Mouse (Mus musculus) CH12.LX (cell line): ENCODE results near the gene Pmm2. TPM values are rescaled to one million over a fixed set of nuclear protein-coding genes. Genes with fewer than 3 reads are reported as not detected.

Experiments
- DNase-seq: peaks from one replicate; pipeline ENCODE4 v3.0.0-alpha.2; 2013; ENCODE audit errors: extremely low read depth
- H3K27ac ChIP-seq: 2 replicates; pipeline ENCODE4 v1.5.1; 2012; ENCODE audit warnings: low read depth, mild to moderate bottlenecking, control low read depth, moderate library complexity; ENCODE audit not compliant: insufficient read depth
- H3K27me3 ChIP-seq: replicated peaks from 2 replicates; pipeline ENCODE3; 2012; ENCODE audit warnings: inconsistent platforms
- H3K36me3 ChIP-seq, 2 experiments: replicated peaks in 1 of 2; 2 replicates each; pipeline versions ENCODE3 to v1.6.1; 2012; ENCODE audit warnings: inconsistent platforms in 1 of 2, low read length in 1 of 2, mild to moderate bottlenecking in 1 of 2, mixed read lengths in 1 of 2, moderate library complexity in 1 of 2; ENCODE audit not compliant: control insufficient read depth in 1 of 2, insufficient read depth in 1 of 2
- H3K4me1 ChIP-seq, 2 experiments: 2 replicates each; pipeline ENCODE4 v1.6.1; 2012; ENCODE audit warnings: inconsistent platforms in 1 of 2, moderate library complexity in 1 of 2; ENCODE audit not compliant: insufficient read depth in 2 of 2, control insufficient read depth in 1 of 2
- H3K4me2 ChIP-seq: 2 replicates; pipeline ENCODE4 v1.6.1; 2012; ENCODE audit warnings: low read depth, mild to moderate bottlenecking, control low read depth; ENCODE audit not compliant: poor library complexity, insufficient read depth, severe bottlenecking
- H3K4me3 ChIP-seq, 3 experiments: fragments of 150-350 bp in 1 of 3; sonication (generic) in 1 of 3; replicated peaks in 1 of 3; 2 replicates each; pipeline versions ENCODE3 to v1.5.1; 2011 to 2012; ENCODE audit warnings: low read depth in 2 of 3, low read length in 2 of 3, mild to moderate bottlenecking in 2 of 3, moderate library complexity in 2 of 3, control low read depth in 1 of 3, improper control_type of control experiment in 1 of 3, inconsistent platforms in 1 of 3, mixed read lengths in 1 of 3; ENCODE audit not compliant: poor library complexity in 1 of 3
- H3K79me2 ChIP-seq: replicated peaks from 2 replicates; pipeline ENCODE4 v1.6.1; 2012; ENCODE audit warnings: mild to moderate bottlenecking, moderate library complexity; ENCODE audit not compliant: control insufficient read depth, poor library complexity, insufficient read depth, severe bottlenecking; ENCODE audit errors: extremely low read depth
- H3K9ac ChIP-seq: 2 replicates; pipeline ENCODE4 v1.6.1; 2012; ENCODE audit warnings: low read depth, mild to moderate bottlenecking, control low read depth, moderate library complexity; ENCODE audit not compliant: insufficient read depth
- H3K9me3 ChIP-seq: replicated peaks from 2 replicates; pipeline ENCODE3; 2012; ENCODE audit warnings: low read length, inconsistent platforms, mixed read lengths
- BHLHE40 ChIP-seq: IDR thresholded peaks from 2 replicates; pipeline ENCODE4 v1.6.1; 2011; ENCODE audit warnings: mild to moderate bottlenecking, low read depth, low read length, improper control_type of control experiment
- CHD1 ChIP-seq: IDR thresholded peaks from 2 replicates; pipeline ENCODE4 v1.6.1; 2012; ENCODE audit warnings: low read depth, low read length, improper control_type of control experiment, inconsistent platforms
- CHD2 ChIP-seq: IDR thresholded peaks from 2 replicates; pipeline ENCODE4 v1.6.1; 2011; ENCODE audit warnings: low read length, improper control_type of control experiment
- CTCF ChIP-seq, 2 experiments: IDR thresholded peaks in 1 of 2; conservative IDR thresholded peaks in 1 of 2; 2 replicates each; pipeline ENCODE4 v1.5.1; 2011 to 2012; ENCODE audit warnings: low read depth in 2 of 2, low read length in 2 of 2, improper control_type of control experiment in 1 of 2, inconsistent platforms in 1 of 2, mild to moderate bottlenecking in 1 of 2, moderate library complexity in 1 of 2
- ELF1 ChIP-seq: IDR thresholded peaks from 2 replicates; pipeline ENCODE4 v1.6.1; 2014; ENCODE audit warnings: low read depth, mild to moderate bottlenecking, inconsistent platforms, low read length, improper control_type of control experiment
- ETS1 ChIP-seq: conservative IDR thresholded peaks from 2 replicates; pipeline ENCODE4 v1.6.1; 2012; ENCODE audit warnings: low read depth, mild to moderate bottlenecking, inconsistent platforms, low read length, improper control_type of control experiment, moderate library complexity
- HCFC1 ChIP-seq: IDR thresholded peaks from 2 replicates; pipeline ENCODE4 v1.6.1; 2012; ENCODE audit warnings: low read depth, mild to moderate bottlenecking, inconsistent platforms, low read length, improper control_type of control experiment
- IRF4 ChIP-seq: IDR thresholded peaks from 2 replicates; pipeline ENCODE4 v1.6.1; 2014; ENCODE audit warnings: low read depth, mild to moderate bottlenecking, inconsistent platforms, low read length, improper control_type of control experiment
- JUN ChIP-seq: IDR thresholded peaks from 2 replicates; pipeline ENCODE4 v1.6.1; 2011; ENCODE audit warnings: low read depth, mild to moderate bottlenecking, low read length, improper control_type of control experiment, moderate library complexity; ENCODE audit not compliant: insufficient read depth
- KAT2A ChIP-seq: IDR thresholded peaks from 2 replicates; pipeline ENCODE4 v1.6.1; 2012; ENCODE audit warnings: low read length, improper control_type of control experiment, inconsistent platforms; ENCODE audit not compliant: insufficient replicate concordance
- MAFK ChIP-seq: IDR thresholded peaks from 2 replicates; pipeline ENCODE4 v1.6.1; 2011; ENCODE audit warnings: low read length, improper control_type of control experiment; ENCODE audit not compliant: insufficient replicate concordance
- MAX ChIP-seq: IDR thresholded peaks from 2 replicates; pipeline ENCODE4 v1.6.1; 2011; ENCODE audit warnings: low read length, improper control_type of control experiment
- MAZ ChIP-seq: IDR thresholded peaks from 2 replicates; pipeline ENCODE4 v1.6.1; 2012; ENCODE audit warnings: low read depth, mild to moderate bottlenecking, inconsistent platforms, low read length, improper control_type of control experiment, moderate library complexity
- MYC ChIP-seq: IDR thresholded peaks from 2 replicates; pipeline ENCODE4 v1.6.1; 2011; ENCODE audit warnings: low read depth, mild to moderate bottlenecking, improper control_type of control experiment, low read length
- PAX5 ChIP-seq: IDR thresholded peaks from 2 replicates; pipeline ENCODE4 v1.6.1; 2012; ENCODE audit warnings: low read length, inconsistent platforms, mixed read lengths
- POLR2A ChIP-seq: IDR thresholded peaks from 2 replicates; pipeline ENCODE4 v1.6.1; 2011; ENCODE audit warnings: low read depth, mild to moderate bottlenecking, improper control_type of control experiment, low read length
- POLR2AphosphoS2 ChIP-seq: IDR thresholded peaks from 2 replicates; pipeline ENCODE4 v1.6.1; 2011; ENCODE audit warnings: low read depth, low read length, improper control_type of control experiment
- SMC3 ChIP-seq: IDR thresholded peaks from 2 replicates; pipeline ENCODE4 v1.6.1; 2011; ENCODE audit warnings: low read depth, low read length, improper control_type of control experiment
- TCF12 ChIP-seq: IDR thresholded peaks from 2 replicates; pipeline ENCODE4 v1.6.1; 2014; ENCODE audit warnings: low read depth, mild to moderate bottlenecking, inconsistent platforms, low read length, improper control_type of control experiment
- USF1 ChIP-seq: IDR thresholded peaks from 2 replicates; pipeline ENCODE4 v1.6.1; 2014; ENCODE audit warnings: low read depth, mild to moderate bottlenecking, inconsistent platforms, low read length, improper control_type of control experiment
- USF2 ChIP-seq: conservative IDR thresholded peaks from 2 replicates; pipeline ENCODE4 v1.6.1; 2011; ENCODE audit warnings: low read depth, low read length, improper control_type of control experiment
- ZC3H11A ChIP-seq: IDR thresholded peaks from 2 replicates; pipeline ENCODE4 v1.6.1; 2012; ENCODE audit warnings: low read depth, mild to moderate bottlenecking, inconsistent platforms, low read length, improper control_type of control experiment
- ZKSCAN1 ChIP-seq: IDR thresholded peaks from 2 replicates; pipeline ENCODE4 v1.6.1; 2012; ENCODE audit warnings: low read depth, inconsistent platforms, low read length, improper control_type of control experiment, borderline replicate concordance
- ZMIZ1 ChIP-seq: IDR thresholded peaks from 2 replicates; pipeline ENCODE4 v1.6.1; 2012; ENCODE audit warnings: low read depth, mild to moderate bottlenecking, inconsistent platforms, low read length, improper control_type of control experiment
- ZNF384 ChIP-seq: IDR thresholded peaks from 2 replicates; pipeline ENCODE4 v1.6.1; 2012; ENCODE audit warnings: low read depth, low read length, improper control_type of control experiment, inconsistent platforms
- dilution Hi-C: fragments of 300-500 bp; cut with MboI; formaldehyde crosslinking; loops from 2 replicates; pipeline ENCODE4 v1.14.3; 2020; ENCODE audit warnings: low sequenced_read_pairs; ENCODE audit not compliant: extremely low pct_unique_long_range_greater_than_20kb, extremely low pct_ligation_motif_present
- in situ Hi-C: fragments of 300-500 bp; cut with MboI; formaldehyde crosslinking; loops from 3 replicates; pipeline ENCODE4 v1.14.3; 2019; ENCODE audit warnings: low sequenced_read_pairs, low pct_ligation_motif_present, low pct_unique_long_range_greater_than_20kb, mixed read lengths
- polyA plus RNA-seq: library from polyadenylated mRNA; unstranded; fragments of >175 nt; gene quantifications from 2 replicates; pipeline ENCODE4 v1.2.1, GENCODE M21; 2012; ENCODE audit warnings: low read depth; ENCODE audit not compliant: insufficient read length
- total RNA-seq, 2 experiments: library from RNA; depleted of rRNA; stranded (reverse); fragments of 300-350 nt in 1 of 2; fragments of >200 nt in 1 of 2; gene quantifications; 2 replicates each; pipeline ENCODE4 v1.2.3; 2012 to 2014

The Pmm2 gene
- total and polyA plus RNA-seq, 3 experiments = 33.1 to 69.4 (median 42.1) TPM

GRCm38 (mm10) chr16:8672350-8672687 is 34.8 kb downstream of the Pmm2 start:
- dilution Hi-C loops = no loop called here
- H3K4me3 ChIP-seq = peak overlapping the region; percentile 15 to 60 (median 44)

GRCm38 (mm10) chr16:8672811-8673210 is 35.3 kb downstream of the Pmm2 start:
- TF ChIP-seq MAFK = no peak
- TF ChIP-seq MAX = no peak
- TF ChIP-seq HCFC1 = no peak
- no peak for TF ChIP-seq CHD2
- no peak for TF ChIP-seq CHD1
- TF ChIP-seq POLR2AphosphoS2 = no peak
- TF ChIP-seq JUN = no peak
- Histone ChIP-seq H3K27ac (no peak overlapping the region), H3K27me3 (peaks cover 15% of the 10 kb centered on the region), H3K9ac (no peak overlapping the region), H3K4me2 (peak overlapping the region; percentile 93), H3K4me3 (no peak overlapping the region), H3K4me1 (peaks cover 20 to 60% of the 10 kb centered on the region in 2 experiments), H3K36me3 (peaks cover 4 to 22% of the 10 kb centered on the region in 2 experiments), H3K9me3 (no peaks in the 10 kb centered on the region), H3K79me2 (no peaks in the 10 kb centered on the region)
- dilution Hi-C loops = no loop called here
- no peak for DNase-seq
- in situ Hi-C loops = loop anchor here (5.0 kb wide), 1 partner anchor 261 kb away; no protein-coding TSS in a partner anchor

More at GRCm38 (mm10) chr16:8672350-8672687, 34.8 kb downstream of the Pmm2 start:
- H3K79me2 ChIP-seq = no peaks in the 10 kb centered on the region
- H3K4me2 ChIP-seq = peak overlapping the region; percentile 93
- no peak for DNase-seq
- peaks cover 4 to 23% of the 10 kb centered on the region in 2 experiments for H3K36me3 ChIP-seq
- no peaks in the 10 kb centered on the region for H3K9me3 ChIP-seq
- no peak overlapping the region for H3K27ac ChIP-seq
- in situ Hi-C loops = loop anchor here (5.0 kb wide), 1 partner anchor 260 kb away; no protein-coding TSS in a partner anchor
- H3K27me3 ChIP-seq = peaks cover 15% of the 10 kb centered on the region
- TF ChIP-seq MAZ (peak; percentile 13; the same call in 1 of the 2 replicates), ZNF384 (peak; percentile 85), KAT2A (no peak), CHD1 (0 out of 2 replicates have a peak, but pooled peaks have one; percentile 35), MAFK (no peak), ELF1 (0 out of 2 replicates have a peak, but pooled peaks have one; percentile 4)
- TF ChIP-seq, all 38 proteins: peak for 4
- Histone ChIP-seq H3K9ac (0 out of 2 replicates have a peak overlapping the region, but pooled peaks have one; percentile 31), H3K4me1 (peaks cover 23 to 65% of the 10 kb centered on the region in 2 experiments)

- dilution Hi-C loops (no loop called here), in situ Hi-C loops (loop anchor here (5.0 kb wide), 1 partner anchor 261 kb away; no protein-coding TSS in a partner anchor)
- no peak overlapping the region for H3K4me3 ChIP-seq
- H3K9me3 ChIP-seq = no peaks in the 10 kb centered on the region
- peak overlapping the region; percentile 59; the same call in 1 of the 2 replicates for H3K4me2 ChIP-seq
- no peak overlapping the region for H3K9ac ChIP-seq
- H3K27ac ChIP-seq = no peak overlapping the region
- peaks cover 15% of the 10 kb centered on the region for H3K27me3 ChIP-seq
- peaks cover 4 to 16% of the 10 kb centered on the region in 2 experiments for H3K36me3 ChIP-seq
- no peak for DNase-seq
- TF ChIP-seq USF1 (no peak), SMC3 (no peak), IRF4 (no peak), ZKSCAN1 (no peak), ZC3H11A (no peak), CTCF (conservative IDR thresholded peaks at IDR 0.05 in 1 of 2, IDR thresholded peaks at IDR 0.05 in 1 of 2; ENCODE audit: low read depth in 2 of 2, low read length in 2 of 2) (no peak), MAX (peak; percentile 44; the same call in 1 of the 2 replicates), BHLHE40 (peak; percentile 89), ZNF384 (peak; percentile 79), USF2 (no peak), MYC (no peak), ETS1 (no peak), ELF1 (no peak), ZMIZ1 (no peak), POLR2A (no peak), TCF12 (no peak), PAX5 (no peak)
- TF ChIP-seq, all 38 proteins: peak for 3
- Histone ChIP-seq H3K4me1 (peaks cover 15 to 55% of the 10 kb centered on the region in 2 experiments), H3K79me2 (no peaks in the 10 kb centered on the region)
Observed at GRCm38 (mm10) chr16:8673343-8673742, 35.9 kb downstream of the Pmm2 start.
